Mouse (Mus musculus) heart, postnatal 0 days (tissue): ENCODE data around the gene Birc6. TPM values are rescaled to one million over a fixed set of nuclear protein-coding genes. Genes with fewer than 3 reads are reported as not detected.

Source experiments
- ATAC-seq: fragments of 200-750 bp; cut with Nextera tagmentation; 2 replicates; pipeline ENCODE4 v1.8.0; 2017; ENCODE audit warnings: low read depth, moderate number of reproducible peaks, moderate library complexity; ENCODE audit not compliant: insufficient read depth
- DNase-seq: peaks from one replicate; pipeline ENCODE4 v3.0.0-alpha.2; 2016; ENCODE audit warnings: low spot score
- H3K27ac ChIP-seq: fragments of 300-500 bp; sonication (generic); 2 replicates; pipeline ENCODE4 v1.5.1; 2014; ENCODE audit warnings: low read depth, mild to moderate bottlenecking
- H3K27me3 ChIP-seq: fragments of 300-500 bp; sonication (generic); 2 replicates; pipeline ENCODE4 v1.6.1; 2014; ENCODE audit warnings: low read length, mixed read lengths; ENCODE audit not compliant: control insufficient read depth, insufficient read depth
- H3K36me3 ChIP-seq: fragments of 300-500 bp; sonication (generic); replicated peaks from 2 replicates; pipeline ENCODE4 v1.6.1; 2014; ENCODE audit warnings: low read length, mixed read lengths; ENCODE audit not compliant: control insufficient read depth, insufficient read depth
- H3K4me1 ChIP-seq: fragments of 300-500 bp; sonication (generic); 2 replicates; pipeline ENCODE4 v1.6.1; 2014; ENCODE audit warnings: antibody characterized with exemption; ENCODE audit not compliant: control insufficient read depth, insufficient read depth
- H3K4me2 ChIP-seq: fragments of 300-500 bp; sonication (generic); 2 replicates; pipeline ENCODE4 v1.6.1; 2014; ENCODE audit warnings: low read depth, mild to moderate bottlenecking, low read length, moderate library complexity
- H3K4me3 ChIP-seq: fragments of 300-500 bp; sonication (generic); 2 replicates; pipeline ENCODE4 v1.5.1; 2014; ENCODE audit warnings: low read depth, low read length
- H3K9ac ChIP-seq: fragments of 300-500 bp; sonication (generic); replicated peaks from 2 replicates; pipeline ENCODE4 v1.6.1; 2014; ENCODE audit warnings: low read depth, low read length, mixed read lengths
- H3K9me3 ChIP-seq: fragments of 300-500 bp; sonication (generic); replicated peaks from 2 replicates; pipeline ENCODE4 v1.6.1; 2016; ENCODE audit warnings: low read length; ENCODE audit not compliant: control insufficient read depth
- CTCF ChIP-seq: IDR thresholded peaks from 2 replicates; pipeline ENCODE4 v1.5.1; 2016; ENCODE audit warnings: antibody characterized with exemption, control low read depth, low read depth
- EP300 ChIP-seq: IDR thresholded peaks from 2 replicates; pipeline ENCODE4 v1.6.1; 2016; ENCODE audit warnings: antibody characterized with exemption, low read depth
- WGBS: fragments of 180-500 bp; shearing (Covaris S2); extraction: QIAGEN DNeasy Blood & Tissue Kit; methylation state at CpG from one replicate; pipeline ENCODE4 v1.1.7; 2014; 5-methylcytosine and 5-hydroxymethylcytosine counted together
- polyA plus RNA-seq: library from polyadenylated mRNA; unstranded; fragments of >200 nt; fragmentation: Nextera tagmentation; extraction: Ambion mirVana; gene quantifications from 2 replicates; pipeline ENCODE4 v1.2.1, GENCODE M21; 2015
- total RNA-seq: library from RNA; depleted of rRNA; stranded (reverse); fragments of >200 nt; gene quantifications from 2 replicates; pipeline ENCODE4 v1.2.3, GENCODE M21; 2014; ENCODE audit warnings: low replicate concordance

Birc6 gene
- total and polyA plus RNA-seq, 2 experiments from 2014 or later: 63.5 to 101 TPM

GRCm38 (mm10) chr17:74710731-74711130 lies 182.6 kb downstream of the Birc6 start:
- no peak for TF ChIP-seq EP300
- no peak for TF ChIP-seq CTCF
- Histone ChIP-seq H3K4me1 (no peaks in the 10 kb centered on the region), H3K27ac (no peak overlapping the region), H3K9me3 (no peaks in the 10 kb centered on the region), H3K27me3 (no peaks in the 10 kb centered on the region), H3K36me3 (no peaks in the 10 kb centered on the region), H3K4me2 (no peak overlapping the region), H3K4me3 (no peak overlapping the region), H3K9ac (no peak overlapping the region)
- DNase-seq (no peak), ATAC-seq (no peak)
- WGBS: 56% methylated on average over 4 of the region's 4 CpGs

DNA sequence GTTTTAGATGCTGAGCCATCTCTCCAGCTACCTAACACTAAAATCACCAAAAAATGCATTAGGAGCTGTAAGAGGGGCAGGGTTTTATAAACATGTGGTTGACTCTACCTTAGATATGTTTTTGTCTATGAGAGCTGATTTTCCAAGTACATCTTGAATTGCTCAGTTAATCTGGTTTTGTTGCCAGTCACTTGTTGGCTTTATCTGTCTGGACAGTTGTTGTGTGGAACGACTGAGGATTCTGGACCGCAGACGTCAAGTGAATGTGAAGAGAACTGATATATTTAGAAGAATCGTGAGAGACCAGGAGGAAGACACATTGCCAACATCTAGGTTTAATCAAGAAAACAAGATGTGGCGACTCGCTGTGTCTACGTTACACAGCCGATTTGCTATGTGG lies 183.5 kb downstream of the Birc6 start:
- TF ChIP-seq EP300 (no peak), CTCF (no peak)
- H3K9me3 ChIP-seq: no peaks in the 10 kb centered on the region
- no peaks in the 10 kb centered on the region for H3K4me1 ChIP-seq
- H3K4me3 ChIP-seq: no peak overlapping the region
- H3K27ac ChIP-seq: no peak overlapping the region
- DNase-seq (no peak), ATAC-seq (no peak)
- H3K27me3 ChIP-seq: no peaks in the 10 kb centered on the region
- H3K9ac ChIP-seq: no peak overlapping the region
- H3K36me3 ChIP-seq: no peaks in the 10 kb centered on the region
- 58% methylated on average over 8 of the region's 8 CpGs for WGBS
- H3K4me2 ChIP-seq: no peak overlapping the region

- TF ChIP-seq EP300: no peak
- no peak for TF ChIP-seq CTCF
- WGBS: 36% methylated on average over 3 of the region's 3 CpGs
- no peak for ATAC-seq
- H3K4me3 ChIP-seq: no peak overlapping the region
- peaks cover 9% of the 10 kb centered on the region for H3K4me1 ChIP-seq
- 0 out of 2 replicates have a peak, but pooled peaks cover under 1% of the 10 kb centered on the region for H3K36me3 ChIP-seq
- no peak overlapping the region for H3K27ac ChIP-seq
- no peak overlapping the region for H3K9ac ChIP-seq
- no peaks in the 10 kb centered on the region for H3K27me3 ChIP-seq
- H3K4me2 ChIP-seq: no peak overlapping the region
- DNase-seq: no peak
- H3K9me3 ChIP-seq: no peaks in the 10 kb centered on the region
These were observed 187.0 kb downstream of the Birc6 start for GRCm38 (mm10) chr17:74715128-74715527.

DNA sequence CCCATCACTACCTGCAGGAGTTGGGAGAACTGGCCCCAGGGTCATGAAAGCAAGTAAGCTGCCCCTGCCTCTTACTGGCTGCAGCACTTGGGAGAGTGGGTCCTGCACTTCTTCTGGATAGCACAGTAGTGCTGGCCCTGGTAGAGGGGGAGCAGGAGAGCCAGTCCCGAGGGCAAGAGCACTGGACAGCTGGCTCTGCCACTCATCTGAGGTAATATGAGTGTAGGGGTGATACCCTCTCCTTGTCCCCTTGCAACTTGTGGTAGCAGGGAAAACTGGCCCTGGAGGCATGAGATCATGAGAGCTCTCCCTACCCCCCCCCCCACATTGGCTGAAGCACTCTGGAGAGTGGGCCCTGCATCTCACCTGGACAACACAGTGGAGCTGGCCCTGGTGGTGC lies 187.6 kb downstream of the Birc6 start:
- DNase-seq (no peak), ATAC-seq (no peak)
- 0% methylated on average over 1 of the region's 1 CpGs for WGBS
- Histone ChIP-seq H3K9me3 (no peaks in the 10 kb centered on the region), H3K27me3 (no peaks in the 10 kb centered on the region), H3K4me1 (peaks cover 9% of the 10 kb centered on the region), H3K4me3 (no peak overlapping the region), H3K9ac (no peak overlapping the region), H3K4me2 (no peak overlapping the region), H3K27ac (no peak overlapping the region), H3K36me3 (0 out of 2 replicates have a peak, but pooled peaks cover 3% of the 10 kb centered on the region)
- no peak for TF ChIP-seq CTCF
- TF ChIP-seq EP300: no peak

GRCm38 (mm10) chr17:74716643-74717042 lies 188.5 kb downstream of the Birc6 start:
- DNase-seq (no peak), ATAC-seq (no peak)
- peaks cover 9% of the 10 kb centered on the region for H3K4me1 ChIP-seq
- 0 out of 2 replicates have a peak overlapping the region, but pooled peaks have one; percentile 18 for H3K9ac ChIP-seq
- TF ChIP-seq CTCF: no peak
- TF ChIP-seq EP300: no peak
- H3K36me3 ChIP-seq: peaks cover 5% of the 10 kb centered on the region; the same call in 1 of the 2 replicates
- H3K4me2 ChIP-seq: peak overlapping the region; percentile 91; the same call in 1 of the 2 replicates
- 26% methylated on average over 3 of the region's 3 CpGs for WGBS
- H3K4me3 ChIP-seq: peak overlapping the region; percentile 74; the same call in 1 of the 2 replicates
- no peaks in the 10 kb centered on the region for H3K27me3 ChIP-seq
- no peaks in the 10 kb centered on the region for H3K9me3 ChIP-seq
- no peak overlapping the region for H3K27ac ChIP-seq

DNA sequence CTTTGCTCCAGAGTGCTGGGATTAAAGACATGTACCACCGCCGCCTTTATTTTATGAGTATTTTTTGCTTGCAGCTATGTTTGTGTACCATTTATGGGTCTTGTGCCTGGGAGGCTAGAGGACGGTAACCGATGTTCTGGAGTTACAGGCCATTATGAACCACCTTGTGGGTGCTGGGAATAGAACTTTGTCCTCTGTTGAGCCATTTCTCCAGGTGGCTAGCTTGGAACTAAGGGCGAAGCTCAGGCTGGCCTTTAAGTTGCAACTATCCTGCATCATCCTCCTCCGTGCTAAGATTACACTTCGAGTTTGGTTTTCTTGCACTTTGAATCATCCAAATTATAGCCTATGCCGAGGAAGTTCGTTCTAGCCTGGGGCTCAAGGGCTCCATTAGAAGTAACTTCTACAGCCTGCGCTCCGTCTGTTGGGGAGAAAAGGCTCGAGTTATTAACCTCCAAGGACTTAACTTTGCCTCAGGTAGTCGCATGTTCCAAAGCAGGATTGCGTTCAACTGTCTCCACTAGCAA lies 189.1 kb downstream of the Birc6 start:
- Histone ChIP-seq H3K9me3 (no peaks in the 10 kb centered on the region), H3K27me3 (no peaks in the 10 kb centered on the region), H3K36me3 (peaks cover 10% of the 10 kb centered on the region; the same call in 1 of the 2 replicates), H3K4me3 (peak overlapping the region; percentile 74), H3K27ac (peak overlapping the region; percentile 36; the same call in 1 of the 2 replicates), H3K4me2 (peak overlapping the region; percentile 91), H3K9ac (peak overlapping the region; percentile 18; the same call in 1 of the 2 replicates), H3K4me1 (peaks cover 9% of the 10 kb centered on the region)
- TF ChIP-seq CTCF: no peak
- DNase-seq: no peak
- peak; percentile 34; the same call in 1 of the 2 replicates for ATAC-seq
- WGBS: 7% methylated on average over 14 of the region's 14 CpGs
